In genomic region chr11:106793846-106794245, GRCm38 (mm10) we compare ENCODE assay signal across 18 mouse cellular contexts. TPM values are rescaled to one million over a fixed set of nuclear protein-coding genes. Genes with fewer than 3 reads are reported as not detected.
DNase-seq lines count a peak whose midpoint lies in the region; ATAC-seq and TF ChIP-seq lines count a peak whose summit lies in the region.
"Had no signal": no experiment of that assay in that cellular context is flagged by ENCODE, and none has a peak within 500 bp of the region (broad histone marks: within the 10 kb centered on the region; RNA-seq: fewer than 3 reads in every experiment).

No protein-coding gene starts in this region.

- no peak overlapping the region for H3K9ac ChIP-seq in forebrain, embryonic 11.5 days (ENCODE audit: low read length)
- H3K9ac ChIP-seq: forebrain, embryonic 15.5 days; limb, embryonic 12.5 days had no signal

- peaks cover 3% of the 10 kb centered on the region; the same call in 1 of the 2 replicates for H3K4me1 ChIP-seq in kidney, adult 2 months (ENCODE audit: control insufficient read depth, insufficient read depth, low read length)
- H3K4me1 ChIP-seq in thymus, adult 2 months (replicated peaks; ENCODE audit: control insufficient read depth, insufficient read depth, low read length): 0 out of 2 replicates have a peak, but pooled peaks cover 2% of the 10 kb centered on the region
- no peaks in the 10 kb centered on the region for H3K4me1 ChIP-seq in forebrain, embryonic 11.5 days (replicated peaks; ENCODE audit: control insufficient read depth, insufficient read depth, low read length)
- H3K4me1 ChIP-seq: limb, embryonic 12.5 days had no signal

- no peak for TF ChIP-seq POLR2A in kidney, adult 2 months (IDR thresholded peaks at IDR 0.05; ENCODE audit: low read depth, low read length)
- no peak for TF ChIP-seq POLR2A in thymus, adult 2 months (IDR thresholded peaks at IDR 0.05; ENCODE audit: control insufficient read depth, extremely low read depth, insufficient read depth, low read length, poor library complexity)

- H3K4me2 ChIP-seq in forebrain, embryonic 11.5 days (ENCODE audit: low read depth, low read length, severe bottlenecking): no peak overlapping the region
- H3K4me2 ChIP-seq: forebrain, embryonic 15.5 days; heart, embryonic 11.5 days; limb, embryonic 12.5 days had no signal

- ATAC-seq in forebrain, embryonic 11.5 days (replicated peaks; ENCODE audit: low FRiP score): no peak
- ATAC-seq: forebrain, embryonic 15.5 days had no signal

- H3K4me3 ChIP-seq in kidney, adult 2 months (ENCODE audit: insufficient read depth, low read depth, low read length): no peak overlapping the region
- no peak overlapping the region for H3K4me3 ChIP-seq in thymus, adult 2 months (ENCODE audit: control insufficient read depth, insufficient read depth, low read length)
- no peak overlapping the region for H3K4me3 ChIP-seq in forebrain, embryonic 11.5 days (ENCODE audit: low read depth, low read length)
- H3K4me3 ChIP-seq: forebrain, embryonic 15.5 days; limb, embryonic 12.5 days had no signal

- H3K36me3 ChIP-seq in kidney, adult 2 months (ENCODE audit: control insufficient read depth, insufficient read depth, low read length): no peaks in the 10 kb centered on the region
- H3K36me3 ChIP-seq in thymus, adult 2 months (ENCODE audit: control insufficient read depth, insufficient read depth, low read length): peaks cover 43% of the 10 kb centered on the region
- H3K36me3 ChIP-seq in forebrain, embryonic 11.5 days (ENCODE audit: control insufficient read depth, insufficient read depth, low read length): peaks cover 10% of the 10 kb centered on the region

- H3K27ac ChIP-seq in kidney, adult 2 months (ENCODE audit: insufficient read depth, low read depth, low read length): no peak overlapping the region
- no peak overlapping the region for H3K27ac ChIP-seq in thymus, adult 2 months (ENCODE audit: control insufficient read depth, insufficient read depth, low read length)
- no peak overlapping the region for H3K27ac ChIP-seq in forebrain, embryonic 11.5 days (ENCODE audit: low read depth, low read length)
- H3K27ac ChIP-seq: forebrain, embryonic 15.5 days had no signal

- WGBS in kidney, adult 2 months: 70% methylated on average over 4 of the region's 4 CpGs
- WGBS in thymus, adult 2 months: 79% methylated on average over 4 of the region's 4 CpGs
- 73% methylated on average over 4 of the region's 4 CpGs for WGBS in forebrain, embryonic 11.5 days

- H3K27me3 ChIP-seq in kidney, adult 2 months (replicated peaks; ENCODE audit: control insufficient read depth, insufficient read depth, low read length): no peaks in the 10 kb centered on the region
- H3K27me3 ChIP-seq in thymus, adult 2 months (ENCODE audit: control insufficient read depth, insufficient read depth, low read length): no peaks in the 10 kb centered on the region
- no peaks in the 10 kb centered on the region for H3K27me3 ChIP-seq in forebrain, embryonic 11.5 days (ENCODE audit: control insufficient read depth, insufficient read depth, low read length)
- H3K27me3 ChIP-seq: forebrain, embryonic 15.5 days; limb, embryonic 12.5 days had no signal

- DNase-seq in kidney, adult 2 months: no peak
- no peak for DNase-seq in kidney, adult 9 months
- DNase-seq in thymus, adult 2 months: peak; percentile 11
- DNase-seq in thymus, postnatal 10 days (ENCODE audit: low spot score in 2 of 2): no peak
- peak; percentile 49 for DNase-seq in R1 (ENCODE audit: low read depth, low spot score)
- DNase-seq in layer of hippocampus, postnatal 14 days (ENCODE audit: low spot score in 2 of 2): no peak
- no peak for DNase-seq in heart, postnatal 4 days
- DNase-seq in forebrain, embryonic 11.5 days (ENCODE audit: low spot score): no peak
- DNase-seq: adrenal gland, postnatal 36 days; cerebellum, adult 11 months; gastrocnemius, postnatal 10 days; heart, postnatal 36 days; kidney, adult 18-20 months; lung, postnatal 14 days had no signal

- peaks cover 5% of the 10 kb centered on the region; the same call in 1 of the 2 replicates for H3K9me3 ChIP-seq in forebrain, embryonic 11.5 days (ENCODE audit: control insufficient read depth, low read length)
- H3K9me3 ChIP-seq: forebrain, embryonic 15.5 days had no signal

- 0 out of 2 replicates have a peak, but pooled peaks have one; percentile 19 for TF ChIP-seq CTCF in kidney, adult 2 months (conservative IDR thresholded peaks at IDR 0.05; ENCODE audit: insufficient read depth, insufficient read length, low read depth, low read length)
- TF ChIP-seq CTCF in thymus, adult 2 months (IDR thresholded peaks at IDR 0.05; ENCODE audit: borderline replicate concordance, control insufficient read depth, extremely low read depth, insufficient read depth, low read length, poor library complexity): no peak

RNA-seq across cellular contexts. Expression of gene Cep95, which starts 4.8 kb away (rescaled TPM):
- 2.2 and 3.6 TPM in 2 replicates for polyA plus RNA-seq in kidney, adult 2 months (2012; rRNA removed)
- 9.0 and 10.4 TPM in 2 replicates for polyA plus RNA-seq in thymus, adult 2 months (2012; rRNA removed)
- total RNA-seq in layer of hippocampus, postnatal 14 days (2021): 10 to 100 TPM; 12.9 to 15.1 TPM
- total RNA-seq in heart, postnatal 4 days (2021): 1 to 10 TPM; 6.8 to 9.3 TPM
- 20.8 and 23.0 TPM in 2 replicates for polyA plus RNA-seq in forebrain, embryonic 11.5 days (2014; fragmentation: Nextera tagmentation; extraction: Ambion mirVana)

RNA-seq across cellular contexts. Expression of gene Ddx5, which starts 4.9 kb away (rescaled TPM):
- 253 and 261 TPM in 2 replicates for polyA plus RNA-seq in kidney, adult 2 months (2012; rRNA removed)
- polyA plus RNA-seq in thymus, adult 2 months (2012; rRNA removed): 722 and 855 TPM in 2 replicates
- 100 to 1,000 TPM; 684 to 691 TPM for total RNA-seq in layer of hippocampus, postnatal 14 days (2021)
- 100 to 1,000 TPM; 561 to 583 TPM for total RNA-seq in heart, postnatal 4 days (2021)
- polyA plus RNA-seq in forebrain, embryonic 11.5 days (2014; fragmentation: Nextera tagmentation; extraction: Ambion mirVana): 508 and 538 TPM in 2 replicates

RNA-seq across cellular contexts. Expression of gene Polg2, which starts 14.5 kb away (rescaled TPM):
- polyA plus RNA-seq in kidney, adult 2 months (2012; rRNA removed): 6.3 and 7.2 TPM in 2 replicates
- 11.1 and 11.8 TPM in 2 replicates for polyA plus RNA-seq in thymus, adult 2 months (2012; rRNA removed)
- total RNA-seq in layer of hippocampus, postnatal 14 days (2021): 1 to 10 TPM; 3.3 to 5.3 TPM
- total RNA-seq in heart, postnatal 4 days (2021): 1 to 10 TPM; 3.1 to 3.4 TPM
- polyA plus RNA-seq in forebrain, embryonic 11.5 days (2014; fragmentation: Nextera tagmentation; extraction: Ambion mirVana): 8.9 and 9.1 TPM in 2 replicates

RNA-seq across cellular contexts. Expression of gene Milr1, which starts 42.8 kb away (rescaled TPM):
- polyA plus RNA-seq in kidney, adult 2 months (2012; rRNA removed): 0.27 and 0.66 TPM in 2 replicates
- polyA plus RNA-seq in thymus, adult 2 months (2012; rRNA removed): 2.8 and 3.6 TPM in 2 replicates
- total RNA-seq in layer of hippocampus, postnatal 14 days (2021): not detected
- under 1 TPM; 0.55 to 0.86 TPM for total RNA-seq in heart, postnatal 4 days (2021)
- polyA plus RNA-seq in forebrain, embryonic 11.5 days (2014; fragmentation: Nextera tagmentation; extraction: Ambion mirVana): 0.63 and 1.3 TPM in 2 replicates

RNA-seq across cellular contexts. Expression of gene Pecam1, which starts 43.4 kb away (rescaled TPM):
- 56.8 and 60.4 TPM in 2 replicates for polyA plus RNA-seq in kidney, adult 2 months (2012; rRNA removed)
- polyA plus RNA-seq in thymus, adult 2 months (2012; rRNA removed): 56.6 and 57.9 TPM in 2 replicates
- total RNA-seq in layer of hippocampus, postnatal 14 days (2021): 10 to 100 TPM; 17.4 to 20.6 TPM
- 100 to 1,000 TPM; 183 TPM for total RNA-seq in heart, postnatal 4 days (2021)
- 15.4 and 18.8 TPM in 2 replicates for polyA plus RNA-seq in forebrain, embryonic 11.5 days (2014; fragmentation: Nextera tagmentation; extraction: Ambion mirVana)
- polyA plus RNA-seq: G1E had no signal

Comparison
In these comparisons a context has a peak if more than half of its experiments do, and no peak if none do; other contexts are left out.
1. DNase-seq: peak in thymus, adult 2 months (single experiment) and R1 (single experiment); none in kidney, adult 2 months (single experiment), kidney, adult 9 months (single experiment), thymus, postnatal 10 days (0 of 2), layer of hippocampus, postnatal 14 days (0 of 2), heart, postnatal 4 days (single experiment) and forebrain, embryonic 11.5 days (single experiment).